Mouse (Mus musculus) stomach, postnatal 0 days (tissue): ENCODE measurements around the gene Trpm8.

ENCODE experiments used
- CTCF ChIP-seq: IDR thresholded peaks from 2 replicates; pipeline ENCODE4 v1.5.1; 2016; ENCODE audit warnings: antibody characterized with exemption, low read depth, mild to moderate bottlenecking, moderate library complexity
- EP300 ChIP-seq: optimal IDR thresholded peaks from 2 replicates; pipeline ENCODE3; 2016; ENCODE audit warnings: antibody characterized with exemption

GRCm38 (mm10) chr1:88288789-88289127 is 11.3 kb downstream of the Trpm8 start:
- TF ChIP-seq CTCF (no peak), EP300 (no peak)
